Mouse (Mus musculus): ENCODE measurements at regions not wholly inside any gene's neighbourhood (a gene's known extent, or its start where the extent isn't known, plus 50 kb on each side); places are given as distances from the start of the nearest gene placed in this dataset.

DNA sequence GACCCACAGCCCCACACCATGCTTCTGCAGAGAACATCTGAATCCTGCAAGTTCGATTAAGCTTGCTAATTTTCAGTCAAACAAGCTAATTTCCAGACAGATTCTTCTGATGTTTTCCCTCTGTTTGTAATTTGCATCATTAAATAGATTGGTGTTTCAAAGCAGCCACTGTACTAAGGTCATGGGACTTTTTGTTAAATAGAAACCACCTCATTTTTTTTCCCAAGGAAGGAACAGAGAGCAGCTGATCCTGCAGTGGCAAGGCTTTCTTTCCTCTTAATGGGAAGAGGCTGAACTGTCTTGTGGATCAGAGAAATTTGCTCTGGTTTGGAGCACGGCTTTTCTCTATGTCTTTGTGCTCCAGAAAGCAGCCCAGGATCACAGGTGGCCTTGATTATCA, 625.9 kb upstream of the Cypt12 start:
- no peak overlapping the region for H3K9ac ChIP-seq (ENCODE audit: low read depth, poor library complexity, severe bottlenecking)
- no peak overlapping the region for H3K27ac ChIP-seq (ENCODE audit: insufficient read depth, low read length)
- no peaks in the 10 kb centered on the region for H3K9me3 ChIP-seq (replicated peaks; ENCODE audit: control insufficient read depth, insufficient read depth, low read length, poor library complexity, severe bottlenecking)
- no peaks in the 10 kb centered on the region for H3K4me1 ChIP-seq (ENCODE audit: control insufficient read depth, insufficient read depth, low read length)
- no peaks in the 10 kb centered on the region for H3K36me3 ChIP-seq (ENCODE audit: control insufficient read depth, insufficient read depth, low read length, poor library complexity, severe bottlenecking)
- no peaks in the 10 kb centered on the region for H3K27me3 ChIP-seq (ENCODE audit: control insufficient read depth, insufficient read depth, low read length, poor library complexity, severe bottlenecking)
- H3K4me3 ChIP-seq (ENCODE audit: low read depth, low read length) = no peak overlapping the region
- TF ChIP-seq EP300 (IDR thresholded peaks at IDR 0.05; ENCODE audit: insufficient read depth, low read depth, low read length) = no peak

DNA sequence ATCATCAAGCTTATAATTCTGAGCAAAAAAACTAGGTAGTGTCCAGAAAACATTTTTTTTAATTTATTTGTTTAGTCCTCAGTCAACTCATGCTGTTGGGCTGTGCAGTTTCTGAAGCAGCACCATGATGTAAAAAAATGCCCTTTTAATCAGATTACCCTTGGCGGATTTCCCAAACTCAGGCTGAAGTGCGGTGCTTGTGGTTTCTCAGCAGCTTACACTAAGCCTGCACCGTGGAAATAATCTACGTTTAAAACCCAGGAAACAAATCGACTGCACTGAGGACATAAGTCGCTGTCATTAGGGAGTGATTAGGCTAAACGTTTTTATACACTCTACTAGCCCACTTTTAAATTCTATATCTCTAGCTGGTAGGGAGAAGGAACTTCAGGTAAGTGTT, 623.4 kb upstream of the Cypt12 start:
- no peak for TF ChIP-seq POLR2A (IDR thresholded peaks at IDR 0.05; ENCODE audit: insufficient read depth, low read length)
- TF ChIP-seq CTCF (IDR thresholded peaks at IDR 0.05; ENCODE audit: low read depth, low read length) = no peak
- no peak for TF ChIP-seq EP300 (IDR thresholded peaks at IDR 0.05; ENCODE audit: insufficient read depth, low read depth, low read length)
- Histone ChIP-seq H3K4me1 (ENCODE audit: control insufficient read depth, insufficient read depth, low read length) (no peaks in the 10 kb centered on the region), H3K9ac (ENCODE audit: low read depth, poor library complexity, severe bottlenecking) (no peak overlapping the region), H3K36me3 (ENCODE audit: control insufficient read depth, insufficient read depth, low read length, poor library complexity, severe bottlenecking) (no peaks in the 10 kb centered on the region), H3K27ac (ENCODE audit: insufficient read depth, low read length) (no peak overlapping the region), H3K27me3 (ENCODE audit: control insufficient read depth, insufficient read depth, low read length, poor library complexity, severe bottlenecking) (no peaks in the 10 kb centered on the region), H3K9me3 (replicated peaks; ENCODE audit: control insufficient read depth, insufficient read depth, low read length, poor library complexity, severe bottlenecking) (no peaks in the 10 kb centered on the region), H3K4me3 (ENCODE audit: low read depth, low read length) (no peak overlapping the region)

DNA sequence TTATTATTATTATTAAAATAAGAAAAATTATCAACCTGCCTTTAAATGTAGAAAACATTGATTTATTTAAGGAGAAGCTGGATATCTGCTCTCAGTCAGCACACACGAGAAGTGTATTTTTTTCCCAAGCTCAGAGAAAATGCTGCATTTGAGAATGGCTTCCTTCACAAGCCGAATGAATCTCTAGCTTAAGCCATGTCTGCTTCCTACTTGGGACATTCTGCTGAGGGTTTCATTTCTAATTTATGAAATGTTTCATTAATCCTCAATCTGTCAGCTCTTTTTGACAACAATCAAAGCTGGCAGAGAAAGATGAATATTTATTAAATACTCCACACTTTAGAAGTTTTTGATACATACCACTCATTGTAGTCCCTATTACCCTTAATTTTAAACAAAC, 622.4 kb upstream of the Cypt12 start:
- H3K9me3 ChIP-seq (replicated peaks; ENCODE audit: control insufficient read depth, insufficient read depth, low read length, poor library complexity, severe bottlenecking) = no peaks in the 10 kb centered on the region
- no peak for TF ChIP-seq CTCF (IDR thresholded peaks at IDR 0.05; ENCODE audit: low read depth, low read length)
- no peak for TF ChIP-seq POLR2A (IDR thresholded peaks at IDR 0.05; ENCODE audit: insufficient read depth, low read length)
- TF ChIP-seq EP300 (IDR thresholded peaks at IDR 0.05; ENCODE audit: insufficient read depth, low read depth, low read length) = no peak
- no peaks in the 10 kb centered on the region for H3K4me1 ChIP-seq (ENCODE audit: control insufficient read depth, insufficient read depth, low read length)

GRCm38 (mm10) chr3:17326292-17326691, 621.9 kb upstream of the Cypt12 start:
- Histone ChIP-seq H3K27ac (ENCODE audit: insufficient read depth, low read length) (no peak overlapping the region), H3K9me3 (replicated peaks; ENCODE audit: control insufficient read depth, insufficient read depth, low read length, poor library complexity, severe bottlenecking) (no peaks in the 10 kb centered on the region), H3K36me3 (ENCODE audit: control insufficient read depth, insufficient read depth, low read length, poor library complexity, severe bottlenecking) (no peaks in the 10 kb centered on the region), H3K4me3 (ENCODE audit: low read depth, low read length) (no peak overlapping the region), H3K9ac (ENCODE audit: low read depth, poor library complexity, severe bottlenecking) (no peak overlapping the region), H3K4me1 (ENCODE audit: control insufficient read depth, insufficient read depth, low read length) (no peaks in the 10 kb centered on the region), H3K27me3 (ENCODE audit: control insufficient read depth, insufficient read depth, low read length, poor library complexity, severe bottlenecking) (no peaks in the 10 kb centered on the region)
- TF ChIP-seq POLR2A (IDR thresholded peaks at IDR 0.05; ENCODE audit: insufficient read depth, low read length) (no peak), EP300 (IDR thresholded peaks at IDR 0.05; ENCODE audit: insufficient read depth, low read depth, low read length) (no peak), CTCF (IDR thresholded peaks at IDR 0.05; ENCODE audit: low read depth, low read length) (no peak)

More for the DNA sequence above, 622.4 kb upstream of the Cypt12 start:
- Histone ChIP-seq H3K4me3 (ENCODE audit: low read depth, low read length) (no peak overlapping the region), H3K36me3 (ENCODE audit: control insufficient read depth, insufficient read depth, low read length, poor library complexity, severe bottlenecking) (no peaks in the 10 kb centered on the region), H3K27me3 (ENCODE audit: control insufficient read depth, insufficient read depth, low read length, poor library complexity, severe bottlenecking) (no peaks in the 10 kb centered on the region), H3K9ac (ENCODE audit: low read depth, poor library complexity, severe bottlenecking) (no peak overlapping the region), H3K27ac (ENCODE audit: insufficient read depth, low read length) (no peak overlapping the region)

GRCm38 (mm10) chr3:17326774-17327173, 621.4 kb upstream of the Cypt12 start:
- Histone ChIP-seq H3K36me3 (ENCODE audit: control insufficient read depth, insufficient read depth, low read length, poor library complexity, severe bottlenecking) (no peaks in the 10 kb centered on the region), H3K27me3 (ENCODE audit: control insufficient read depth, insufficient read depth, low read length, poor library complexity, severe bottlenecking) (no peaks in the 10 kb centered on the region), H3K9ac (ENCODE audit: low read depth, poor library complexity, severe bottlenecking) (no peak overlapping the region), H3K27ac (ENCODE audit: insufficient read depth, low read length) (no peak overlapping the region), H3K9me3 (replicated peaks; ENCODE audit: control insufficient read depth, insufficient read depth, low read length, poor library complexity, severe bottlenecking) (no peaks in the 10 kb centered on the region), H3K4me1 (ENCODE audit: control insufficient read depth, insufficient read depth, low read length) (no peaks in the 10 kb centered on the region), H3K4me3 (ENCODE audit: low read depth, low read length) (no peak overlapping the region)
- no peak for TF ChIP-seq POLR2A (IDR thresholded peaks at IDR 0.05; ENCODE audit: insufficient read depth, low read length)
- no peak for TF ChIP-seq CTCF (IDR thresholded peaks at IDR 0.05; ENCODE audit: low read depth, low read length)
- no peak for TF ChIP-seq EP300 (IDR thresholded peaks at IDR 0.05; ENCODE audit: insufficient read depth, low read depth, low read length)

- Histone ChIP-seq H3K27me3 (ENCODE audit: control insufficient read depth, insufficient read depth, low read length, poor library complexity, severe bottlenecking) (no peaks in the 10 kb centered on the region), H3K36me3 (ENCODE audit: control insufficient read depth, insufficient read depth, low read length, poor library complexity, severe bottlenecking) (no peaks in the 10 kb centered on the region), H3K9me3 (replicated peaks; ENCODE audit: control insufficient read depth, insufficient read depth, low read length, poor library complexity, severe bottlenecking) (no peaks in the 10 kb centered on the region), H3K4me1 (ENCODE audit: control insufficient read depth, insufficient read depth, low read length) (no peaks in the 10 kb centered on the region), H3K27ac (ENCODE audit: insufficient read depth, low read length) (no peak overlapping the region), H3K4me3 (ENCODE audit: low read depth, low read length) (no peak overlapping the region), H3K9ac (ENCODE audit: low read depth, poor library complexity, severe bottlenecking) (no peak overlapping the region)
- TF ChIP-seq CTCF (IDR thresholded peaks at IDR 0.05; ENCODE audit: low read depth, low read length) = no peak
- no peak for TF ChIP-seq POLR2A (IDR thresholded peaks at IDR 0.05; ENCODE audit: insufficient read depth, low read length)
- no peak for TF ChIP-seq EP300 (IDR thresholded peaks at IDR 0.05; ENCODE audit: insufficient read depth, low read depth, low read length)
These were observed 620.5 kb upstream of the Cypt12 start for GRCm38 (mm10) chr3:17327706-17328105.
